Mouse (Mus musculus) midbrain, embryonic 14.5 days (tissue): ENCODE results near the gene Tnfrsf4. TPM values are rescaled to one million over a fixed set of nuclear protein-coding genes. Genes with fewer than 3 reads are reported as not detected.

Experiments
- ATAC-seq: fragments of 200-750 bp; cut with Nextera tagmentation; 2 replicates; pipeline ENCODE4 v1.8.0; 2017; ENCODE audit warnings: moderate number of reproducible peaks, moderate library complexity; ENCODE audit not compliant: low FRiP score, low TSS enrichment
- DNase-seq: peaks from one replicate; pipeline ENCODE4 v3.0.0-alpha.2; 2015
- H3K27ac ChIP-seq: fragments of 300-500 bp; sonication (generic); replicated peaks from 2 replicates; pipeline ENCODE4 v1.5.1; 2014; ENCODE audit warnings: mild to moderate bottlenecking, low read depth, low read length, moderate library complexity
- H3K27me3 ChIP-seq: fragments of 300-500 bp; sonication (generic); 2 replicates; pipeline ENCODE4 v1.6.1; 2014; ENCODE audit warnings: low read length, control low read depth, mixed read lengths; ENCODE audit not compliant: control insufficient read depth, insufficient read depth
- H3K36me3 ChIP-seq: fragments of 300-500 bp; sonication (generic); 2 replicates; pipeline ENCODE4 v1.6.1; 2014; ENCODE audit warnings: low read length, control low read depth; ENCODE audit not compliant: control insufficient read depth, insufficient read depth
- H3K4me1 ChIP-seq: fragments of 300-500 bp; sonication (generic); 2 replicates; pipeline ENCODE4 v1.6.1; 2014; ENCODE audit warnings: mild to moderate bottlenecking, antibody characterized with exemption, low read length, control low read depth; ENCODE audit not compliant: control insufficient read depth, insufficient read depth
- H3K4me2 ChIP-seq: fragments of 300-500 bp; sonication (generic); 2 replicates; pipeline ENCODE4 v1.6.1; 2014; ENCODE audit warnings: mild to moderate bottlenecking, low read length, moderate library complexity
- H3K4me3 ChIP-seq: fragments of 300-500 bp; sonication (generic); replicated peaks from 2 replicates; pipeline ENCODE4 v1.5.1; 2014; ENCODE audit warnings: low read depth, low read length
- H3K9ac ChIP-seq: fragments of 300-500 bp; sonication (generic); replicated peaks from 2 replicates; pipeline ENCODE4 v1.6.1; 2014; ENCODE audit warnings: mild to moderate bottlenecking, low read length, moderate library complexity
- H3K9me3 ChIP-seq: fragments of 300-500 bp; sonication (generic); 2 replicates; pipeline ENCODE4 v1.6.1; 2016; ENCODE audit warnings: low read length, control low read depth, mixed read lengths; ENCODE audit not compliant: control insufficient read depth
- WGBS: fragments of 180-500 bp; shearing (Covaris S2); extraction: QIAGEN DNeasy Blood & Tissue Kit; methylation state at CpG from one replicate; pipeline ENCODE4 v1.1.7; 2014; 5-methylcytosine and 5-hydroxymethylcytosine counted together
- polyA plus RNA-seq: library from polyadenylated mRNA; unstranded; fragments of >200 nt; fragmentation: Nextera tagmentation; extraction: Ambion mirVana; gene quantifications from 2 replicates; pipeline ENCODE4 v1.2.1, GENCODE M21; 2014

Gene Tnfrsf4
- polyA plus RNA-seq, 1 experiment from 2014 or later, result 0.49 TPM

GRCm38 (mm10) chr4:155991211-155991907, 22.3 kb upstream of the Tnfrsf4 start:
- H3K9ac ChIP-seq, result peak overlapping the region; percentile 68
- peaks cover 6% of the 10 kb centered on the region for H3K36me3 ChIP-seq
- peaks cover 24% of the 10 kb centered on the region for H3K4me1 ChIP-seq
- H3K27me3 ChIP-seq, result no peaks in the 10 kb centered on the region
- peak overlapping the region; percentile 94 for H3K27ac ChIP-seq
- H3K4me3 ChIP-seq, result peak overlapping the region; percentile 80
- H3K4me2 ChIP-seq, result peak overlapping the region; percentile 97
- ATAC-seq (no peak), DNase-seq (no peak)
- H3K9me3 ChIP-seq, result no peaks in the 10 kb centered on the region
- WGBS, result 87% methylated on average over 22 of the region's 22 CpGs

GRCm38 (mm10) chr4:155991908-155992230, 21.8 kb upstream of the Tnfrsf4 start:
- WGBS, result 31% methylated on average over 37 of the region's 37 CpGs
- Histone ChIP-seq H3K36me3 (peaks cover 11% of the 10 kb centered on the region), H3K4me3 (peak overlapping the region; percentile 80), H3K27me3 (no peaks in the 10 kb centered on the region), H3K4me1 (peaks cover 24% of the 10 kb centered on the region), H3K9me3 (no peaks in the 10 kb centered on the region), H3K4me2 (peak overlapping the region; percentile 97), H3K9ac (peak overlapping the region; percentile 68), H3K27ac (peak overlapping the region; percentile 94)
- ATAC-seq (peak; percentile 25; the same call in 1 of the 2 replicates), DNase-seq (no peak)

GRCm38 (mm10) chr4:155992241-155992905, 21.3 kb upstream of the Tnfrsf4 start, which contains the start of the genes B3galt6 and Sdf4:
TSS of gene B3galt6 (minus strand) at chr4:155992649.
TSS of gene Sdf4 (plus strand) at chr4:155992872.
- H3K27ac ChIP-seq, result peak within 1 kb of the TSS; percentile 94
- peak within 1 kb of the TSS; percentile 80 for H3K4me3 ChIP-seq
- WGBS, result under 1% methylated on average over 98 of the region's 99 CpGs

GRCm38 (mm10) chr4:155992906-155993547, 20.6 kb upstream of the Tnfrsf4 start:
- H3K4me2 ChIP-seq, result peak overlapping the region; percentile 64
- peaks cover 23% of the 10 kb centered on the region for H3K36me3 ChIP-seq
- H3K4me1 ChIP-seq, result peaks cover 24% of the 10 kb centered on the region
- no peaks in the 10 kb centered on the region for H3K9me3 ChIP-seq
- peak overlapping the region; percentile 94 for H3K27ac ChIP-seq
- ATAC-seq (peak; percentile 86), DNase-seq (peak; percentile 98)
- under 1% methylated on average over 70 of the region's 70 CpGs for WGBS
- peak overlapping the region; percentile 80 for H3K4me3 ChIP-seq
- peak overlapping the region; percentile 76 for H3K9ac ChIP-seq
- H3K27me3 ChIP-seq, result no peaks in the 10 kb centered on the region

More at GRCm38 (mm10) chr4:155992241-155992905, 21.3 kb upstream of the Tnfrsf4 start, which contains the start of the genes B3galt6 and Sdf4:
- H3K36me3 ChIP-seq, result peaks cover 16% of the 10 kb centered on the region
- DNase-seq (peak; percentile 95), ATAC-seq (peak; percentile 88)
- peaks cover 24% of the 10 kb centered on the region for H3K4me1 ChIP-seq
- H3K4me2 ChIP-seq, result peak within 1 kb of the TSS; percentile 97
- H3K27me3 ChIP-seq, result no peaks in the 10 kb centered on the region
- H3K9ac ChIP-seq, result peak within 1 kb of the TSS; percentile 76
- H3K9me3 ChIP-seq, result no peaks in the 10 kb centered on the region

GRCm38 (mm10) chr4:155993606-155994005, 20.0 kb upstream of the Tnfrsf4 start:
- no peak for ATAC-seq
- Histone ChIP-seq H3K36me3 (peaks cover 29% of the 10 kb centered on the region), H3K27me3 (no peaks in the 10 kb centered on the region), H3K9ac (peak overlapping the region; percentile 76), H3K27ac (peak overlapping the region; percentile 94), H3K4me1 (peaks cover 24% of the 10 kb centered on the region), H3K9me3 (no peaks in the 10 kb centered on the region), H3K4me2 (peak overlapping the region; percentile 64), H3K4me3 (peak overlapping the region; percentile 80)
- DNase-seq, result no peak
- WGBS, result 6% methylated on average over 15 of the region's 15 CpGs

- H3K27ac ChIP-seq, result no peak overlapping the region
- 96% methylated on average over 3 of the region's 3 CpGs for WGBS
- no peaks in the 10 kb centered on the region for H3K27me3 ChIP-seq
- H3K4me2 ChIP-seq, result no peak overlapping the region
- H3K4me3 ChIP-seq, result no peak overlapping the region
- H3K9ac ChIP-seq, result no peak overlapping the region
- ATAC-seq (no peak), DNase-seq (no peak)
- H3K36me3 ChIP-seq, result peaks cover 89% of the 10 kb centered on the region
- H3K9me3 ChIP-seq, result no peaks in the 10 kb centered on the region
- H3K4me1 ChIP-seq, result no peaks in the 10 kb centered on the region
Measured at GRCm38 (mm10) chr4:156004109-156004508, 9.5 kb upstream of the Tnfrsf4 start.

- H3K36me3 ChIP-seq, result peaks cover 89% of the 10 kb centered on the region
- H3K9me3 ChIP-seq, result no peaks in the 10 kb centered on the region
- no peak overlapping the region for H3K4me2 ChIP-seq
- H3K9ac ChIP-seq, result no peak overlapping the region
- 93% methylated on average over 4 of the region's 4 CpGs for WGBS
- no peaks in the 10 kb centered on the region for H3K4me1 ChIP-seq
- H3K27ac ChIP-seq, result no peak overlapping the region
- H3K27me3 ChIP-seq, result no peaks in the 10 kb centered on the region
- ATAC-seq (no peak), DNase-seq (no peak)
- no peak overlapping the region for H3K4me3 ChIP-seq
Measured at GRCm38 (mm10) chr4:156008369-156008768, 5.3 kb upstream of the Tnfrsf4 start.

GRCm38 (mm10) chr4:156014436-156014835, 793 bp downstream of the Tnfrsf4 start:
- Histone ChIP-seq H3K27ac (no peak overlapping the region), H3K9ac (no peak overlapping the region), H3K27me3 (no peaks in the 10 kb centered on the region), H3K4me2 (no peak overlapping the region), H3K9me3 (no peaks in the 10 kb centered on the region), H3K4me1 (no peaks in the 10 kb centered on the region), H3K4me3 (no peak overlapping the region), H3K36me3 (peaks cover 60% of the 10 kb centered on the region)
- WGBS, result 94% methylated on average over 2 of the region's 2 CpGs
- no peak for DNase-seq
- ATAC-seq, result no peak
